Mouse (Mus musculus) frontal cortex, postnatal 14 days (tissue): ENCODE measurements at regions not wholly inside any gene's neighbourhood (a gene's known extent, or its start where the extent isn't known, plus 50 kb on each side); places are given as distances from the start of the nearest gene placed in this dataset.

Experiments used
- DNase-seq, 2 experiments: peaks; one replicate each; pipeline ENCODE4 v3.0.0; 2022; ENCODE audit warnings: low spot score in 2 of 2

- DNase-seq = no peak
Observed at GRCm38 (mm10) chr8:10869866-10870265, 138.4 kb downstream of the Irs2 start.

GRCm38 (mm10) chr8:10866696-10867395 lies 141.4 kb downstream of the Irs2 start:
- no peak for DNase-seq

GRCm38 (mm10) chr8:10865941-10866513 lies 142.2 kb downstream of the Irs2 start:
- no peak for DNase-seq

GRCm38 (mm10) chr8:10865415-10865821 lies 142.8 kb downstream of the Irs2 start:
- no peak for DNase-seq

GRCm38 (mm10) chr8:10862442-10862841 lies 145.8 kb downstream of the Irs2 start:
- DNase-seq = no peak

GRCm38 (mm10) chr8:10860810-10861209 lies 147.4 kb downstream of the Irs2 start:
- DNase-seq = no peak

- no peak for DNase-seq
Observed at GRCm38 (mm10) chr8:10857874-10858273, 150.4 kb downstream of the Irs2 start.

- no peak for DNase-seq
Observed at GRCm38 (mm10) chr8:10856996-10857720, 151.1 kb downstream of the Irs2 start.

- no peak for DNase-seq
Observed at GRCm38 (mm10) chr8:10855696-10856095, 152.6 kb downstream of the Irs2 start.

GRCm38 (mm10) chr8:10855131-10855530 lies 153.1 kb downstream of the Irs2 start:
- no peak for DNase-seq

- no peak for DNase-seq
Observed at GRCm38 (mm10) chr8:10854600-10854999, 153.7 kb downstream of the Irs2 start.

- DNase-seq = no peak
Observed at GRCm38 (mm10) chr8:10853901-10854300, 154.4 kb downstream of the Irs2 start.

GRCm38 (mm10) chr8:10849916-10850315 lies 158.3 kb downstream of the Irs2 start:
- DNase-seq = no peak

- no peak for DNase-seq
Observed at GRCm38 (mm10) chr8:10845607-10846006, 162.7 kb downstream of the Irs2 start.

- DNase-seq = no peak
Observed at GRCm38 (mm10) chr8:10840853-10841531, 167.3 kb downstream of the Irs2 start.

- DNase-seq = no peak
Observed at GRCm38 (mm10) chr8:10840044-10840443, 168.2 kb downstream of the Irs2 start.

- DNase-seq = no peak
Observed at GRCm38 (mm10) chr8:10835054-10835453, 173.2 kb downstream of the Irs2 start.

GRCm38 (mm10) chr8:10831864-10832263 lies 176.4 kb downstream of the Irs2 start:
- DNase-seq = no peak

GRCm38 (mm10) chr8:10831277-10831676 lies 177.0 kb downstream of the Irs2 start:
- DNase-seq = no peak

GRCm38 (mm10) chr8:10830835-10831234 lies 177.4 kb downstream of the Irs2 start:
- DNase-seq = no peak

GRCm38 (mm10) chr8:10828580-10828979 lies 179.7 kb downstream of the Irs2 start:
- no peak for DNase-seq

GRCm38 (mm10) chr8:10827560-10827959 lies 180.7 kb downstream of the Irs2 start:
- DNase-seq = no peak
